Mouse (Mus musculus) heart, embryonic 14.5 days (tissue): ENCODE data around the gene Iqcf6. TPM values are rescaled to one million over a fixed set of nuclear protein-coding genes. Genes with fewer than 3 reads are reported as not detected.

Source experiments
- ATAC-seq: fragments of 200-750 bp; cut with Nextera tagmentation; 2 replicates; pipeline ENCODE4 v1.8.0; 2017; ENCODE audit warnings: low read depth, moderate TSS enrichment; ENCODE audit not compliant: insufficient number of reproducible peaks, insufficient read depth, low FRiP score
- H3K27ac ChIP-seq, 2 experiments: fragments of 200-500 bp in 1 of 2; fragments of 300-500 bp in 1 of 2; sonication (generic) in 1 of 2; replicated peaks in 1 of 2; 2 replicates each; pipeline ENCODE4 v1.5.1; 2012 to 2014; ENCODE audit warnings: low read depth in 2 of 2, low read length in 2 of 2, control low read depth in 1 of 2, mild to moderate bottlenecking in 1 of 2, mixed read lengths in 1 of 2; ENCODE audit not compliant: control insufficient read depth in 1 of 2, insufficient read depth in 1 of 2
- H3K27me3 ChIP-seq: fragments of 300-500 bp; sonication (generic); 2 replicates; pipeline ENCODE4 v1.6.1; 2014; ENCODE audit warnings: mild to moderate bottlenecking, low read length, control low read depth; ENCODE audit not compliant: control insufficient read depth, insufficient read depth
- H3K36me3 ChIP-seq: fragments of 300-500 bp; sonication (generic); 2 replicates; pipeline ENCODE4 v1.6.1; 2014; ENCODE audit warnings: mild to moderate bottlenecking, control low read depth, low read length, mixed read lengths; ENCODE audit not compliant: control insufficient read depth, insufficient read depth
- H3K4me1 ChIP-seq, 2 experiments: fragments of 200-500 bp in 1 of 2; fragments of 300-500 bp in 1 of 2; sonication (generic) in 1 of 2; 2 replicates each; pipeline ENCODE4 v1.6.1; 2012 to 2014; ENCODE audit warnings: low read length in 2 of 2, control low read depth in 1 of 2, mixed read lengths in 1 of 2; ENCODE audit not compliant: control insufficient read depth in 2 of 2, insufficient read depth in 2 of 2
- H3K4me2 ChIP-seq: fragments of 300-500 bp; sonication (generic); 2 replicates; pipeline ENCODE4 v1.6.1; 2014; ENCODE audit warnings: mild to moderate bottlenecking, low read length
- H3K4me3 ChIP-seq, 2 experiments: fragments of 200-500 bp in 1 of 2; fragments of 300-500 bp in 1 of 2; sonication (generic) in 1 of 2; 2 replicates each; pipeline ENCODE4 v1.5.1; 2012 to 2014; ENCODE audit warnings: low read length in 2 of 2, mild to moderate bottlenecking in 2 of 2, control low read depth in 1 of 2, low read depth in 1 of 2, moderate library complexity in 1 of 2; ENCODE audit not compliant: control insufficient read depth in 1 of 2, insufficient read depth in 1 of 2
- H3K9ac ChIP-seq: fragments of 300-500 bp; sonication (generic); 2 replicates; pipeline ENCODE4 v1.6.1; 2014; ENCODE audit warnings: mild to moderate bottlenecking, low read length
- H3K9me3 ChIP-seq: fragments of 300-500 bp; sonication (generic); 2 replicates; pipeline ENCODE4 v1.6.1; 2016; ENCODE audit warnings: low read length, control low read depth; ENCODE audit not compliant: control insufficient read depth
- WGBS: fragments of 180-500 bp; shearing (Covaris S2); extraction: QIAGEN DNeasy Blood & Tissue Kit; methylation state at CpG from one replicate; pipeline ENCODE4 v1.1.7; 2014; 5-methylcytosine and 5-hydroxymethylcytosine counted together
- polyA plus RNA-seq: library from polyadenylated mRNA; unstranded; fragments of >200 nt; fragmentation: Nextera tagmentation; extraction: Ambion mirVana; gene quantifications from 2 replicates; pipeline ENCODE4 v1.2.1, GENCODE M21; 2014

Gene Iqcf6
- polyA plus RNA-seq, 1 experiment from 2014 or later, result not detected

GRCm38 (mm10) chr9:106641346-106641745 is 15.0 kb downstream of the Iqcf6 start:
- Histone ChIP-seq H3K27ac (no peak overlapping the region), H3K4me2 (no peak overlapping the region), H3K9ac (no peak overlapping the region), H3K27me3 (0 out of 2 replicates have a peak, but pooled peaks cover 5% of the 10 kb centered on the region), H3K4me1 (no peaks in the 10 kb centered on the region), H3K9me3 (no peaks in the 10 kb centered on the region), H3K36me3 (no peaks in the 10 kb centered on the region), H3K4me3 (no peak overlapping the region)
- no peak for ATAC-seq
- 26% methylated on average over 5 of the region's 5 CpGs for WGBS

GRCm38 (mm10) chr9:106643128-106643527 is 16.7 kb downstream of the Iqcf6 start:
- no peaks in the 10 kb centered on the region for H3K9me3 ChIP-seq
- H3K27ac ChIP-seq, result no peak overlapping the region
- no peaks in the 10 kb centered on the region for H3K4me1 ChIP-seq
- H3K36me3 ChIP-seq, result no peaks in the 10 kb centered on the region
- H3K27me3 ChIP-seq, result peaks cover 16% of the 10 kb centered on the region
- WGBS, result 34% methylated on average over 7 of the region's 7 CpGs
- H3K9ac ChIP-seq, result no peak overlapping the region
- no peak overlapping the region for H3K4me2 ChIP-seq
- no peak overlapping the region for H3K4me3 ChIP-seq
- no peak for ATAC-seq

- Histone ChIP-seq H3K9me3 (no peaks in the 10 kb centered on the region), H3K9ac (no peak overlapping the region), H3K4me3 (no peak overlapping the region), H3K27me3 (peaks cover 19% of the 10 kb centered on the region), H3K36me3 (no peaks in the 10 kb centered on the region), H3K4me2 (no peak overlapping the region), H3K27ac (no peak overlapping the region), H3K4me1 (no peaks in the 10 kb centered on the region)
- 61% methylated on average over 6 of the region's 6 CpGs for WGBS
- no peak for ATAC-seq
Measured at GRCm38 (mm10) chr9:106643787-106644186, 17.4 kb downstream of the Iqcf6 start.

- no peak overlapping the region for H3K4me3 ChIP-seq
- no peak for ATAC-seq
- H3K9me3 ChIP-seq, result no peaks in the 10 kb centered on the region
- H3K9ac ChIP-seq, result no peak overlapping the region
- peaks cover 15% of the 10 kb centered on the region for H3K27me3 ChIP-seq
- WGBS, result 75% methylated on average over 9 of the region's 9 CpGs
- no peak overlapping the region for H3K27ac ChIP-seq
- no peaks in the 10 kb centered on the region for H3K36me3 ChIP-seq
- no peaks in the 10 kb centered on the region for H3K4me1 ChIP-seq
- no peak overlapping the region for H3K4me2 ChIP-seq
Measured at GRCm38 (mm10) chr9:106645684-106646271, 19.4 kb downstream of the Iqcf6 start.

DNA sequence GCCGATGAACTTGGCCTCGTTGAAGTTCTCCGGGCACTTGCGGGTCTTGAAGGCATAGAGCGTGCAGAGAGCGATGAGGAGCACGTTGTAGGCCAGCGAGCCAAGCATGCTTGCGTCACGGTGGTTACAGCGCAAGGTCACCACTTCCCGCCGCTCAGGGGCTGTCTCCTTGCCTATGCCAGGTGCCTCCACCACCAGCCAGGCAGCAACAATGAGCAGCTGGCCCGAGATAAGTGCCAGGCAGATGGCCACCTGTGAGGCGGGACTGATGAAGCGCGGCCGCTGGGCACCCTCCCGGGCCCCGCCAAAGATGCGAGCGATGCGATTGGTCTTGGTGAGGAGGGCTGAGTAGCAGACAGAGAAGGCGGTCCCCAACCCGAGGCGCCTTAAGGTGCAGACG is 20.8 kb downstream of the Iqcf6 start:
- no peaks in the 10 kb centered on the region for H3K9me3 ChIP-seq
- ATAC-seq, result no peak
- no peaks in the 10 kb centered on the region for H3K4me1 ChIP-seq
- no peak overlapping the region for H3K4me3 ChIP-seq
- no peak overlapping the region for H3K9ac ChIP-seq
- no peak overlapping the region for H3K4me2 ChIP-seq
- no peak overlapping the region for H3K27ac ChIP-seq
- WGBS, result 58% methylated on average over 27 of the region's 27 CpGs
- peaks cover 18% of the 10 kb centered on the region for H3K27me3 ChIP-seq
- no peaks in the 10 kb centered on the region for H3K36me3 ChIP-seq

DNA sequence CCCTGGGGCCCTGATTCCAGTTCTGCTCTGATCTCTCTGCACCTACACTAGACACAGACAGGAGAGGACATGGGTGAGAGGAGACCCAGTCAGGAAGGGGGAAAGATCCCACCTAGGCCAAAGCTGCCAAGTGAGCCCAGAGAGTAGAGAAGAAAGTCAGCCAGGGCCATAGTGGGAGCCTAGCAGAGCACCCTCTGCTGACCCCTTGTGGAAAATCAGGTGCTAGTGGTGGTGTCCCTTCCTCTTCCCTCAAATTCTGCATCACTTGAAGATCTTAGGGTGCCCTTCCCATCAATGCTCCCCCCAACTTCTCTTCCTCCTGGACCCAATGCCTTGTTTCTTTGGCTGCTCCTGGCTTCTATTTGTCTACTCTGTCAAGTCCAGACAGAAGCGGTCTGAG is 26.3 kb downstream of the Iqcf6 start:
- H3K4me3 ChIP-seq, result no peak overlapping the region
- H3K4me2 ChIP-seq, result no peak overlapping the region
- H3K36me3 ChIP-seq, result no peaks in the 10 kb centered on the region
- no peak for ATAC-seq
- H3K9me3 ChIP-seq, result no peaks in the 10 kb centered on the region
- peaks cover 49% of the 10 kb centered on the region for H3K27me3 ChIP-seq
- H3K27ac ChIP-seq, result no peak overlapping the region
- H3K9ac ChIP-seq, result no peak overlapping the region
- 85% methylated on average over 1 of the region's 1 CpGs for WGBS
- peaks cover 0 to 6% of the 10 kb centered on the region in 2 experiments; a peak in 3 of 4 replicates for H3K4me1 ChIP-seq

DNA sequence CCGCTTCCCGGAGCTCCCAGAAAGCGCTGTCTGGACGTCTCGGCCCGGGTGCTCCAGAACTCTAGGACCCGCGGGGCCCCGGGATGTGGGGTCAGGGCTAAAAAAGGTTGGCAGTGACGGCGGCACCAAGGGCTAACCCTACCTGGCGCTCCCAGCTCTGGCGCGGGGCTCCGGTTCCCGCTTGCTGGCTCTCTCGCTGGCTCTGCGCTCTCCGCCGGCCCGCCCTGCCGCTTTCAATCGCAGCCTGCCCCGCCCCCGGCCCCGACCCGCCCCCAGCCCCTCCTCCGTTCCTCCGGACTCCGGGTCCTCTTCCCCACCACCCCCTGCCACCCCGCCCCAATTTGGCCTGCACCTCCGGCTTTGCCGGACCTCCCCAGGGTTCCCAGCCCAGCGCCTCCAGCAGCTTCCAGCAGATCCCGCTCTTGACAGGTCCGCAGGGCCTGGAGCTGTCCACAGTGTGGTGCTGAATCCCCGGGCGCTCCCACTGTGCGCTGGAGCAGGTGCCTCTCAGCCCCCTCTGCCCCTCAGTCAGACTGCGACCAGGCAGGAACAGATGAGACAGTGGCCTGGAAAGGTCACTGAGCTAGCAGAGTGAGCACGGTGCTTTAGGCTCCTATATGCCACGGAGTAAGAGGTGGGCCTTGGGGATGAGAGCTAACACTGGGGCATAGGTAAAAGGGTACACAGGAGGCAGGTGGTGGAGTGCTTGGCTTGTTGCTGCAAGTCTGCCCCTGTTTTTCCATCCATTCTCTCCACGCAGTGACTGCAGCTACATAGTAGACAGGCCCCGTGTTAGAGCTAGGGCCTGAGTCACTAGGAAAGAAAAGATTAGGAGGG is 29.7 kb downstream of the Iqcf6 start, which contains the start of gene Grm2:
Grm2 (minus strand) TSS at position 199 of the 837 bp plus-strand sequence.
- Histone ChIP-seq H3K36me3 (peaks cover 31% of the 10 kb centered on the region), H3K9ac (no peak within 1 kb of the TSS), H3K27me3 (peaks cover 41% of the 10 kb centered on the region), H3K4me2 (peak within 1 kb of the TSS; percentile 67), H3K4me3 (peak within 1 kb of the TSS; percentile 14 to 33; a peak in 3 of 4 replicates), H3K9me3 (no peaks in the 10 kb centered on the region), H3K27ac (no peak within 1 kb of the TSS), H3K4me1 (peaks cover 0 to 6% of the 10 kb centered on the region in 2 experiments; a peak in 3 of 4 replicates)
- WGBS, result 2% methylated on average over 37 of the region's 44 CpGs
- peak; percentile 49; the same call in 1 of the 2 replicates for ATAC-seq
